Mouse (Mus musculus): Measurements from ENCODE around the gene Gna11. TPM values are rescaled to one million over a fixed set of nuclear protein-coding genes. Genes with fewer than 3 reads are reported as not detected.
A peak's percentile ranks its signal among the peaks of the same experiment; 100 is the strongest.

The Gna11 gene
- polyA plus RNA-seq, 1 experiment: 7.3 TPM

DNA sequence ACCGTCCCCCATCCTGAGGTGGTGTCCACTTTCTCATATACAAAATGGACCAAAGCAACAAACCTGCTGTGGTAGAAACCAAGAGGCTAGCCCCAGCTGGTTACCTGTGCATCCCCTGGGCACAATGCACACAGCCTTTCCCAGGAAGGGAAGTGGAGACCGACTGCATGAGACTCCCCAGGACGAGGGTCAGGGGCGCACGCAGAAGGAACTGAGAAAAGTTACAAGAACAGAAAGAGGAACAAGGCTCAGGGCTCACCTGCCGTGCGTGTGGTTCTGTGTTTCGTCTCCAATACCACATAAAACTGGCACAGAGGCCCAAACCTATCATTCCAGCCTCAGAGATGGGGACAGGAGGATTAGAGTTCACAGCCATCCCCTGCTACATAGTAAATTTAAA lies 27.8 kb downstream of the Gna11 start:
- Histone ChIP-seq H3K4me1 (peaks cover 60% of the 10 kb centered on the region), H3K4me3 (replicated peaks) (no peak overlapping the region)
- no peak for TF ChIP-seq GATA1 (IDR thresholded peaks at IDR 0.05; ENCODE audit: borderline replicate concordance, low read length)
- no peak for TF ChIP-seq FLI1 (IDR thresholded peaks at IDR 0.05; ENCODE audit: low read length)

DNA sequence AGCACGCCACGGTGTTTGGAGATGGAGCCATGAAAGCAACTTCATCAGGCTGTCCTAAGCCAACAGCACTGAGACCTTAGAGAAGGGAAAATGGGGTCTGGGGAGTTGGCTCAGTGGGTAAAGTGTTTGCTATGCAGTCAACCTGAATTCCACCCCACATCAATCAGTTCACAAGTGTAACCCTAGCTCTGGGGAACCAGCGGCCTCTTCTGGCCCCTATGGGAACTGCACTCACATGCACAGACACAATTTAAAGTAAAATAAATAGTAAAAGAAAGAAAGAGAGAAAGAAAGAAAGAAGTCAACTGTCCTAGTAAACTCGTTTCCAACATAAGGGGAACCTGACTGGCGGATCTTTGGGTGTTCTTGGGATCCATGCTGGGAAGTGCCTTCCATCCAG lies 31.2 kb downstream of the Gna11 start:
- H3K9me3 ChIP-seq: peaks cover 12% of the 10 kb centered on the region
- peaks cover 46% of the 10 kb centered on the region for H3K4me1 ChIP-seq
- H3K4me3 ChIP-seq (replicated peaks): no peak overlapping the region
- H3K36me3 ChIP-seq (replicated peaks; ENCODE audit: low read length): peaks cover 81% of the 10 kb centered on the region
- H3K27me3 ChIP-seq (replicated peaks): no peaks in the 10 kb centered on the region
- TF ChIP-seq GATA1 (IDR thresholded peaks at IDR 0.05; ENCODE audit: borderline replicate concordance, low read length) (no peak), FLI1 (IDR thresholded peaks at IDR 0.05; ENCODE audit: low read length) (no peak)

More for the DNA sequence above, 27.8 kb downstream of the Gna11 start:
- Histone ChIP-seq H3K36me3 (replicated peaks; ENCODE audit: low read length) (peaks cover 56% of the 10 kb centered on the region), H3K27me3 (replicated peaks) (no peaks in the 10 kb centered on the region), H3K9me3 (peaks cover 12% of the 10 kb centered on the region)

DNA sequence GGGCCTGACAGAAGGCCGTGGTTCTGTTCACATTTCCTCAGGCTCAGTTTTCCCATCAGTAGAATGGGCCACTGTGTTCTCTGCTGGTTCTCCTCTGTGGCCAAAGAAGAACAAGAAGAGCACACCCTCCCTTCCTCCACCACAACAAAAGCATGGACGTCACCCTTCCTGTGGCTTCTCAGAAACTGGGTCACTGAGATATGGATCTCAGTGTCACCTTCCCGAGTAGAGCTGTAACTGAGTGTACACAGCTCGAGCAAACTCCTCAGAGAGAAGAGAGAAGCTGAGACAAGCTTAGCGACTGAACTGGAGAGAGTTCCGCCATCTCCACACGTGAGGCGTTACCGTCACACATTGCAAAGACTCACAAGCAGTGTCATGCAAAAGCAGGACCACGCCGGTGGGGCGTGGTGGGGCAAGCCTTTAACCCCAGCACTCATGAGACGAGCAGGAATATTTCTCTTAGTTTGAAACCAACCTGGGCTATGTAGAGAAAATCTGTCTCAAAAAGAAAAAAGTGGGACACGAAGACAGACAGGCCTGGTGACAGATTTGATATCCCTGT lies 34.7 kb downstream of the Gna11 start:
- H3K4me1 ChIP-seq: peaks cover 51% of the 10 kb centered on the region
- peaks cover 94% of the 10 kb centered on the region for H3K36me3 ChIP-seq (replicated peaks; ENCODE audit: low read length)
- H3K27me3 ChIP-seq (replicated peaks): no peaks in the 10 kb centered on the region
- TF ChIP-seq FLI1 (IDR thresholded peaks at IDR 0.05; ENCODE audit: low read length): no peak
- no peak for TF ChIP-seq GATA1 (IDR thresholded peaks at IDR 0.05; ENCODE audit: borderline replicate concordance, low read length)
- H3K9me3 ChIP-seq: peaks cover 13% of the 10 kb centered on the region
- H3K4me3 ChIP-seq (replicated peaks): no peak overlapping the region

DNA sequence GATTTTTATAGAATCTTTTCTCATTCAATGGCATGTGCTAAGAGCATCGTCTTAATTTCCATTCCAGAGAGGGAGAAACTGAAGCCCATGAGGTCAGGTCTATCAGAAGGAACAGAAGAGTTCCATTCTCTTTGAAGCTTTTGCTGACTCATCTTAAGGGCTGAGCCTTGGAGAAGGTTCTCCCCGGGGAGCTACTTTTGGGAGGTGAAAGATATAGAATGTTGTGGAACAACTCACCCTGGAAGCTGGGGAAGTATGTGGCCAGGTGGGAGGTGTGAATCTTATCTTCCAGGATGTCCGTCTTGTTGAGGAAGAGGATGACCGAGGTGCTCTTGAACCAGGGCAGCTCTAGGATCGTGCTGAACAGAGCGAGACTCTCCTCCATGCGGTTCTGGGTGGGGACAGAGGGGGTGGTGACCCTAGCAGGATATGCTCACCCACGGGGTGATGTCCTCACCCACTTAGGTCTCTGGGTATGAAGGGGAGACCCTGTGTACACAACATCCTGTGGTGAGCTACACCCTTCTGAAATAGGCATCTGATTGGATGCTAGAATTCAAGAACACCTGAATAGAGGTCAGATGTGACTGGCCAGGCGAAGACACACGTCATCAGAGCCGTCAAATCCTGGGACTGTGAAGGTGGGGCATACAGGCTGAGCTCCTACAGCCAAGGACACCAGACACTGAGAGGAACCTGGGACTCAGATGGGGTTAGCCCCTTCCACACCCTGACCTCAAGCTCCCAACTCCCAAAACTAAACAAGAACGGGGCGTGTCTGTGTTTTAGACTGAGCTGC lies 37.1 kb downstream of the Gna11 start:
- TF ChIP-seq GATA1 (IDR thresholded peaks at IDR 0.05; ENCODE audit: borderline replicate concordance, low read length) (no peak), FLI1 (IDR thresholded peaks at IDR 0.05; ENCODE audit: low read length) (no peak)
- H3K27me3 ChIP-seq (replicated peaks): no peaks in the 10 kb centered on the region
- H3K4me1 ChIP-seq: peaks cover 67% of the 10 kb centered on the region
- H3K36me3 ChIP-seq (replicated peaks; ENCODE audit: low read length): peaks cover 94% of the 10 kb centered on the region
- no peak overlapping the region for H3K4me3 ChIP-seq (replicated peaks)
- peaks cover 6% of the 10 kb centered on the region for H3K9me3 ChIP-seq

DNA sequence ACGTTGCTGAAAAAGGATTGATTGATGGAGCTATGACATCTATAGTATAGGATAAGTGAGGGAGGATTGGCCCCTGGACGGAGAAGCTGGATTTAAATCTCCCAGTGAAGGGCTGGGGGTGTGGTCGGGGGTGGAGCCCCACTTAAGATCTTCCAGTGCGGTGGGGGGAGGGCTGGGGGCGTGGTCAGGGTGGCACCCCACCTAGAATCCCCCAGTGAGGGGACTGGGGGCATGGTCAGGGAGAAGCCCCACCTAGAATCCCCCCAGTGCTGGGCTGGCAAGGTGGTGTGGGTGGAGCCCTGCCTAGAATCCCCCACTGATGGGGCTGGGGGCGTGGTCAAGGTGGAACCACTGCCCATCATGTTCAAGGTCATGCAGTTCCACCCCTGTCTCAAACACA lies 37.9 kb downstream of the Gna11 start:
- H3K36me3 ChIP-seq (replicated peaks; ENCODE audit: low read length): peaks cover 94% of the 10 kb centered on the region
- no peaks in the 10 kb centered on the region for H3K27me3 ChIP-seq (replicated peaks)
- peaks cover 6% of the 10 kb centered on the region for H3K9me3 ChIP-seq
- H3K4me1 ChIP-seq: peaks cover 70% of the 10 kb centered on the region
- no peak for TF ChIP-seq GATA1 (IDR thresholded peaks at IDR 0.05; ENCODE audit: borderline replicate concordance, low read length)
- TF ChIP-seq FLI1 (IDR thresholded peaks at IDR 0.05; ENCODE audit: low read length): no peak
- no peak overlapping the region for H3K4me3 ChIP-seq (replicated peaks)

DNA sequence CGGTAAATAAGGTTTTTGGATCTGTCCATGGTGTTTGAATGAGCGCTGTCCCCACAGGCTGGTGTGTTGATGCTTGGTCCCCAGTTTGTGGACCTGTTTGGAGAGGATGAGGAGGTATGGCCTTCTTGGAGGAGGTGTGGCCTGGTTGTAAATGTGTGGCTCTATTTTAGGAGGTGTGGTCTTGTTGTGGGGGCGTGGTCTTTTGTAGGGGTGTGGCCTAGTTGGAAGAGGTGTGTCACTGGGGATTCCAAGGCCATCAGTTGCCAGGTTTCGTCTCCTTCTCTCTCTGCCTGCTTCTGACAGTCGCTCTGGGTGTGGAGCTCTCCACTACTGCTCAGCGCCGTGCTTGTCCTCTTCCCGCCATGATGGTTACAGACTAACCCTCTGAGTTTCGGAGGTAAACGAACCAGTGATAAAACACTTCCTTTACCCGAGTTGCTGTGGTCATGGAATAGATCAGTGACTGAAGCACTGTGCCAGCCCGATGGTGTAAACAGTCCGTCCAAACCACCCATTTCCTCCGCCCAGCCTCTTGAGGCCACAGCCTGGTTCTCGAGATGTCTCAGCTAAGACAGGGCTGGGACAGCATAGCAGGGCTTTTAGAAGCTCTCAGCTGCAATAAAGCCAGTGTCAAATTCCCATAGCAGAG lies 39.9 kb downstream of the Gna11 start:
- Histone ChIP-seq H3K4me3 (replicated peaks) (no peak overlapping the region), H3K9me3 (peaks cover 6% of the 10 kb centered on the region), H3K36me3 (replicated peaks; ENCODE audit: low read length) (peaks cover 89% of the 10 kb centered on the region), H3K27me3 (replicated peaks) (no peaks in the 10 kb centered on the region), H3K4me1 (peaks cover 77% of the 10 kb centered on the region)
- no peak for TF ChIP-seq GATA1 (IDR thresholded peaks at IDR 0.05; ENCODE audit: borderline replicate concordance, low read length)
- no peak for TF ChIP-seq FLI1 (IDR thresholded peaks at IDR 0.05; ENCODE audit: low read length)

DNA sequence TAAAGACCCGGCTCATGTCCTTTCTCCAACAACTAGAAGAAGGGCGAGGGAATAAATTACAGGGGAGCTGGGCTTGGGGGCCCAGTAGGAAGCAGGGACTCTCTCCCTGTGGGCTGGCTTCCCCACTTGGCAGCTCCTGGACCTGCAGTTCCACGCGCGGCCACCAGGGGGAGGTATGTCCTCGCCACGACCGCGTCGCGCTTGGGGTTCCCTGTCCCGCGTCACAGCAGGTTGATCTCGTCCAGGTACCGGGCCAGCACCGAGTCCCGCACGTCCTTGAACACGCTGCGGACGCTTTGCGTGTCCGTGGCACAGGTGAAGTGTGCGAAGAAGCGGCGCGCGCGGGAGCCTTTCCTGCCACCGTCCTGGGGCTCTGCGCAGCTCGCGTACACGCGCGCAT lies 42.3 kb downstream of the Gna11 start:
- peaks cover 81% of the 10 kb centered on the region for H3K4me1 ChIP-seq
- TF ChIP-seq GATA1 (IDR thresholded peaks at IDR 0.05; ENCODE audit: borderline replicate concordance, low read length) (no peak), FLI1 (IDR thresholded peaks at IDR 0.05; ENCODE audit: low read length) (no peak)
- peaks cover 6% of the 10 kb centered on the region for H3K9me3 ChIP-seq
- H3K36me3 ChIP-seq (replicated peaks; ENCODE audit: low read length): peaks cover 64% of the 10 kb centered on the region
- H3K27me3 ChIP-seq (replicated peaks): no peaks in the 10 kb centered on the region
- H3K4me3 ChIP-seq (replicated peaks): peak overlapping the region; percentile 84

DNA sequence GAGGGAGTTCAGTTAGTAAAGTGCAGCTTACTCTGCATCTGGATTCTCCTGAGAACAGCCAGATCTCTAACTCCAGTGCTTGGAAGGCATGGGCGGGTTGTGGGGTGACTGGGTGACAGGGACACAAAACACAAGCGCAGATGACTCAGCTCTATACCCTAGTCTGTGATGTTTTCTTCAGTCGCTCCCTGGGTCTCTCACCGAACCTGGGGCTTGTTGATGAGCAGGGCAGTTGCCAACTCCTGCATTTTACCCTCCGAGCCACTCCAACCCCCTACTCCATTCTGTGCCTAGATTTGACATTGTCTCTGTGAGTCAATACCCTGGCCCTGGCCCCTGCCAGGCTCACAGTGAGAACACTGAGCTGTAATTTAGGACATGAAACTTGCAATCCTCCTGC lies 43.1 kb downstream of the Gna11 start:
- Histone ChIP-seq H3K27me3 (replicated peaks) (no peaks in the 10 kb centered on the region), H3K4me1 (peaks cover 83% of the 10 kb centered on the region), H3K9me3 (peaks cover 6% of the 10 kb centered on the region), H3K4me3 (replicated peaks) (no peak overlapping the region), H3K36me3 (replicated peaks; ENCODE audit: low read length) (peaks cover 57% of the 10 kb centered on the region)
- TF ChIP-seq FLI1 (IDR thresholded peaks at IDR 0.05; ENCODE audit: low read length) (no peak), GATA1 (IDR thresholded peaks at IDR 0.05; ENCODE audit: borderline replicate concordance, low read length) (no peak)

DNA sequence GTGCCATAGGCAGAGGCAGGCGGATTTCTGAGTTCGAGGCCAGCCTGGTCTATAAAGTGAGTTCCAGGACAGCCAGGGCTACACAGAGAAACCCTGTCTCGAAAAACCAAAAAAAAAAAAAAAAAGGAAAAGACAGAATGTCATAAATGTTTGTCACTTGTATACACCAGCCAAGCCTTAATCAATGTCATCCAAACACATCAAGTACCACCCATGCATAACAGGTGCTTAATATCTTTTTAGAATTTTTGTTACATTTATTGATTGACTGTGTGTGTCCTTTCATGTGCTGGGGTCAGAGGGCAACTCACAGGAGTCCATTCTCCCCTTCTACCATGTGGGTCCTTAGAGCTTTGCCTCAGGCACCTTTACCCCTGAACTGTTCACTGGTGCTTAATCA lies 45.0 kb downstream of the Gna11 start, which contains the start of gene S1pr4:
Gene S1pr4 (minus strand): TSS at position 101 of the 400 bp plus-strand sequence.
- Histone ChIP-seq H3K4me3 (replicated peaks) (peak within 1 kb of the TSS; percentile 100), H3K36me3 (replicated peaks; ENCODE audit: low read length) (peaks cover 41% of the 10 kb centered on the region), H3K9me3 (peaks cover 2% of the 10 kb centered on the region), H3K27me3 (replicated peaks) (no peaks in the 10 kb centered on the region), H3K4me1 (peaks cover 80% of the 10 kb centered on the region)
- TF ChIP-seq FLI1 (IDR thresholded peaks at IDR 0.05; ENCODE audit: low read length) (no peak), GATA1 (IDR thresholded peaks at IDR 0.05; ENCODE audit: borderline replicate concordance, low read length) (no peak)

All from megakaryocyte, embryonic 14.5 days (primary cell).